Mouse (Mus musculus) adrenal gland, postnatal 10 days (tissue): ENCODE measurements around the gene Dusp1. TPM values are rescaled to one million over a fixed set of nuclear protein-coding genes. Genes with fewer than 3 reads are reported as not detected.

Source experiments
- DNase-seq: peaks from one replicate; pipeline ENCODE4 v3.0.0; 2021; ENCODE audit warnings: mixed read lengths
- total RNA-seq, 2 experiments: library from RNA; stranded (reverse); gene quantifications; 2 replicates each; pipeline ENCODE4 v1.2.3; 2021

Gene Dusp1
- total RNA-seq, 2 experiments from 2014 or later: 40.3 to 89.1 TPM

GRCm38 (mm10) chr17:26584063-26584462 is 22.1 kb upstream of the Dusp1 start:
- no peak for DNase-seq

- DNase-seq: no peak
These were observed 21.7 kb upstream of the Dusp1 start for GRCm38 (mm10) chr17:26583606-26584005.

GRCm38 (mm10) chr17:26583056-26583455 is 21.1 kb upstream of the Dusp1 start:
- DNase-seq: no peak

- DNase-seq: peak; percentile 81
These were observed 20.4 kb upstream of the Dusp1 start for GRCm38 (mm10) chr17:26582297-26582696.

- no peak for DNase-seq
These were observed 19.0 kb upstream of the Dusp1 start for GRCm38 (mm10) chr17:26580873-26581401.

- DNase-seq: no peak
These were observed 17.5 kb upstream of the Dusp1 start for GRCm38 (mm10) chr17:26579396-26579795.

GRCm38 (mm10) chr17:26578771-26579170 is 16.8 kb upstream of the Dusp1 start:
- no peak for DNase-seq

GRCm38 (mm10) chr17:26578162-26578561 is 16.2 kb upstream of the Dusp1 start:
- no peak for DNase-seq

- peak; percentile 22 for DNase-seq
These were observed 15.4 kb upstream of the Dusp1 start for GRCm38 (mm10) chr17:26577309-26577708.

GRCm38 (mm10) chr17:26576833-26577232 is 14.9 kb upstream of the Dusp1 start:
- peak; percentile 83 for DNase-seq

GRCm38 (mm10) chr17:26575786-26576690 is 14.1 kb upstream of the Dusp1 start:
- no peak for DNase-seq

GRCm38 (mm10) chr17:26574701-26575100 is 12.8 kb upstream of the Dusp1 start:
- DNase-seq: no peak

GRCm38 (mm10) chr17:26574118-26574517 is 12.2 kb upstream of the Dusp1 start:
- no peak for DNase-seq

GRCm38 (mm10) chr17:26572265-26572664 is 10.3 kb upstream of the Dusp1 start:
- DNase-seq: no peak

GRCm38 (mm10) chr17:26571377-26571776 is 9.4 kb upstream of the Dusp1 start:
- peak; percentile 87 for DNase-seq

- DNase-seq: peak; percentile 34
These were observed 8.8 kb upstream of the Dusp1 start for GRCm38 (mm10) chr17:26570651-26571118.

GRCm38 (mm10) chr17:26569594-26570350 is 7.8 kb upstream of the Dusp1 start:
- no peak for DNase-seq

- DNase-seq: no peak
These were observed 5.9 kb upstream of the Dusp1 start for GRCm38 (mm10) chr17:26567818-26568173.

- DNase-seq: no peak
These were observed 5.4 kb upstream of the Dusp1 start for GRCm38 (mm10) chr17:26567142-26567817.

GRCm38 (mm10) chr17:26564439-26564838 is 2.5 kb upstream of the Dusp1 start:
- no peak for DNase-seq

GRCm38 (mm10) chr17:26563476-26563875 is 1.5 kb upstream of the Dusp1 start:
- DNase-seq: no peak

- DNase-seq: no peak
These were observed 364 bp upstream of the Dusp1 start for GRCm38 (mm10) chr17:26562292-26562691.
